Mouse (Mus musculus) ovary, adult 18-20 months (tissue): ENCODE data around the gene Fam57b.

Source experiments
- DNase-seq: peaks from one replicate; pipeline ENCODE4 v3.0.0; 2022; ENCODE audit warnings: low spot score, mixed read lengths

The Fam57b gene

GRCm38 (mm10) chr7:126870520-126870891 lies 73.0 kb downstream of the Fam57b start:
- DNase-seq, result no peak

GRCm38 (mm10) chr7:126877239-126877638 lies 79.8 kb downstream of the Fam57b start:
- no peak for DNase-seq
